Mouse (Mus musculus) kidney, adult 2 months (tissue): ENCODE measurements at regions not wholly inside any gene's neighbourhood (a gene's known extent, or its start where the extent isn't known, plus 50 kb on each side); places are given as distances from the start of the nearest gene placed in this dataset.
A peak's percentile ranks its signal among the peaks of the same experiment; 100 is the strongest.
"Not testable (repeated sequence)": the region's sequence is repeated elsewhere in the genome, so short reads cannot be mapped to it uniquely, and the experiment has no call there.

Source experiments
- DNase-seq: peaks from one replicate; pipeline ENCODE4 v3.0.0; 2021
- H3K27ac ChIP-seq: fragments of 200-500 bp; 2 replicates; pipeline ENCODE4 v1.5.1; 2012; ENCODE audit warnings: low read depth, low read length, control low read depth, inconsistent platforms; ENCODE audit not compliant: insufficient read depth
- H3K27me3 ChIP-seq: fragments of 200-500 bp; replicated peaks from 2 replicates; pipeline ENCODE4 v1.6.1; 2012; ENCODE audit warnings: mild to moderate bottlenecking, moderate library complexity, low read length, inconsistent platforms; ENCODE audit not compliant: control insufficient read depth, insufficient read depth
- H3K36me3 ChIP-seq: fragments of 200-500 bp; 2 replicates; pipeline ENCODE4 v1.6.1; 2012; ENCODE audit warnings: mild to moderate bottlenecking, moderate library complexity, low read length, inconsistent platforms; ENCODE audit not compliant: control insufficient read depth, insufficient read depth
- H3K4me1 ChIP-seq: fragments of 200-500 bp; 2 replicates; pipeline ENCODE4 v1.6.1; 2011; ENCODE audit warnings: low read length; ENCODE audit not compliant: control insufficient read depth, insufficient read depth
- H3K4me3 ChIP-seq: fragments of 200-500 bp; 2 replicates; pipeline ENCODE4 v1.5.1; 2011; ENCODE audit warnings: mild to moderate bottlenecking, low read depth, low read length, control low read depth; ENCODE audit not compliant: insufficient read depth
- CTCF ChIP-seq: fragments of 200-500 bp; conservative IDR thresholded peaks from 2 replicates; pipeline ENCODE4 v1.5.1; 2011; ENCODE audit warnings: low read depth, mild to moderate bottlenecking, control low read depth, low read length, moderate library complexity, mixed read lengths; ENCODE audit not compliant: insufficient read depth, insufficient read length
- POLR2A ChIP-seq: fragments of 200-500 bp; IDR thresholded peaks from one replicate; pipeline ENCODE4 v1.6.1; 2011; ENCODE audit warnings: low read depth, low read length, control low read depth
- WGBS: fragments of 180-500 bp; shearing (Covaris S2); methylation state at CpG from one replicate; pipeline ENCODE4 v1.1.7; 2018; 5-methylcytosine and 5-hydroxymethylcytosine counted together

DNA sequence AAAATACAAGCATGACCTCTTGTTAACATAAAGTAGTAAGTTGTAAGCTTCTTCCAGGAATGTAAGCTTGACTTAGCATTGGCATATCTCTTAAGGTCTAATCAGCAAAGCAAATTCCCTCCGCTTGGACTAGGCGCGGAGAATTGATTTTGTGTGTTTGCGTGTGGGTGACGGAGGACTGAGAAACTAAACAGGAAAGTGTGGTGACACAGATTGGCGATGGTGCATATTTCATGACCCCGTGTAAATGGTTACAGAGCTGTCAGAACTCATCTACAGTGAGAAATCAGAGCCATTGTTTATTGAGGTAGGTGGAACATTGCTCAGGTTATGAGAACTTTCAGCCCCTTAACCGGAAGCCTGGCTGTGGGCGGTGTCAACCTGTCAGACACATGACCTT, 78.8 kb upstream of the Mocs1 start:
- Histone ChIP-seq H3K36me3 (no peaks in the 10 kb centered on the region), H3K4me1 (no peaks in the 10 kb centered on the region), H3K4me3 (no peak overlapping the region), H3K27ac (no peak overlapping the region), H3K27me3 (no peaks in the 10 kb centered on the region)
- DNase-seq: no peak
- WGBS: 86% methylated on average over 9 of the region's 9 CpGs
- TF ChIP-seq CTCF (no peak), POLR2A (no peak)

DNA sequence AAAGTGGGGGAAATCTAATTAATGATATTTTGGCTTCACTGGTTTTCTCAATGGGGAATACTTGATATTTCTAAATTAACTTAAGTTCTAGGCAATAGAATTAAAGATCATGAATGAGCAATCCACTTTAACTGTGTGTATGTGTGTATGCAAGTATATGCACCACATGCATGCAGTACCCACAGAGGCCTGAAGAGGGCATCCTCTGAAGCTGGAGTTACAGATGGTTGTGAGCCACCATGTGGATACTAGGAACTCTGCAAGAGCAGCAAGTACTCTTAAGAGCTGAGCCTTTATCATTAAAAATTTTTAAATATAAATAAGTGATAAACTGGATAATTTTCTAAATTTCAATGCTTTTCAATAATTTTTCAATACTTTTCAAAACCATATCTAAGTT, 69.0 kb upstream of the Mocs1 start:
- H3K27ac ChIP-seq: no peak overlapping the region
- no peak overlapping the region for H3K4me3 ChIP-seq
- no peaks in the 10 kb centered on the region for H3K4me1 ChIP-seq
- no peaks in the 10 kb centered on the region for H3K27me3 ChIP-seq
- no peaks in the 10 kb centered on the region for H3K36me3 ChIP-seq
- TF ChIP-seq CTCF (0 out of 2 replicates have a peak, but pooled peaks have one; percentile 7), POLR2A (no peak)
- no peak for DNase-seq

GRCm38 (mm10) chr17:49360251-49360650, 67.9 kb upstream of the Mocs1 start:
- H3K27me3 ChIP-seq, H3K4me1 ChIP-seq, H3K27ac ChIP-seq, H3K36me3 ChIP-seq, H3K4me3 ChIP-seq: not testable (repeated sequence)
- 44% methylated on average over 6 of the region's 6 CpGs for WGBS
- peak; percentile 17 for DNase-seq

DNA sequence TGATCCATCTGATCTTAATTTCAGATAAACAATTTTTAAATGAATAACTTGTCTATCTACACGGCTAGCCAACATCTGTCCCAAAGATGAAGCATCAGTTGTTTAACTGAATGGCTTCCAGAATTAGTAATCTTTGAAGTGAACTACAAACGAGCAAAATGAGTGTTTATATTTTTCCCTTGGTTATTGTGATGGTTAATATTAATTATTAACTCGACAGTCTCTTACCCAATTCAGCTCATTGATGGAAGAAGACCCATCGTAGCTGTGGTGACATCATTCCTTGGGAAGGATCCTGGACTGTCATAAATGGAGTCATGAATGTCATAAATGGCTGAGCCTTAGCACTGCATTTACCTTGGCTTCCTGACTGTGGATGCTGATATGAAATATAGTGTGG, 60.4 kb upstream of the Mocs1 start:
- H3K4me1 ChIP-seq: no peaks in the 10 kb centered on the region
- no peak overlapping the region for H3K4me3 ChIP-seq
- TF ChIP-seq POLR2A (no peak), CTCF (no peak)
- WGBS: 72% methylated on average over 4 of the region's 4 CpGs
- no peak overlapping the region for H3K27ac ChIP-seq
- H3K36me3 ChIP-seq: no peaks in the 10 kb centered on the region
- no peak for DNase-seq
- H3K27me3 ChIP-seq: no peaks in the 10 kb centered on the region

DNA sequence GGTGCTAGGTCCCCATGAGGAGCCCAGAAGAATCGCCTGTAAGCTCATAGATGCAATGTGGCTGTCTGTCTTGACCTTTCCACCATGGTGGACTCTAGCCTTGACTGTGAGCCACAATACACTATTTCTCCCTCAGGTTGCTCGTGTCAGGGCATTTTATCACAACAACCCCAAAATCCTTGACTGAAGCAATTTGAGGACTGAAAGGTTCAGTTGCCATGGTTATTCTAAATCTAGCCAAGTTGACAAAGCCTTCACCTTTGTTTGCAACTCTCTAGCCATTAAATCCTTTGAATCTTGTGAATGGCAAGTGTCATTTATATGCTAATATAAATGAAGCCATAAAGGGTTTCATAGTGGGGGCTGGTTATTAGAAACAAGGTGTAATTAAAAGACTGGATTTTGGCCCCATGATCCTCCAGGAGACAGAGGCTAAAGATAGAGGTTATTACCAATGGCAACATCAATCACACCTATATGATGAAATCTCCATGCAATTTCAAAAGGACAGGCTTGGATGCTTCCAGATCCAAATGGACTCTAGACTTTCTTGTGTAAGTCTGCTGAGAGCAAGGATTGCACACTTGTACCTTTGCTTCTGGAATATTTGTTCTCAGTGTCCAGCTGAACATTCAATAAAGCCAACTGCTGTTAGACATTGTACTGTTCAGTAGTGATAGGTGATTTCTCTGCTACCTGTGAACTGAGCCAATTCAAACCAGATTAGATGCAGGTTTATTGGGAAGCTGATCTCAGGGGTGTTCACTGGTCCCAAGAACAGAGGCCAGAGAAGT, 59.5 kb upstream of the Mocs1 start:
- H3K36me3 ChIP-seq: no peaks in the 10 kb centered on the region
- WGBS: 83% methylated on average over 2 of the region's 2 CpGs

GRCm38 (mm10) chr17:49377626-49378025, 50.5 kb upstream of the Mocs1 start:
- no peak for TF ChIP-seq CTCF
- TF ChIP-seq POLR2A: no peak
- no peak for DNase-seq
- H3K27ac ChIP-seq: no peak overlapping the region
- H3K4me1 ChIP-seq: no peaks in the 10 kb centered on the region
- no peaks in the 10 kb centered on the region for H3K27me3 ChIP-seq
- H3K36me3 ChIP-seq: no peaks in the 10 kb centered on the region
- 46% methylated on average over 11 of the region's 11 CpGs for WGBS
- no peak overlapping the region for H3K4me3 ChIP-seq

More for the DNA sequence above, 59.5 kb upstream of the Mocs1 start:
- H3K4me3 ChIP-seq: no peak overlapping the region
- no peaks in the 10 kb centered on the region for H3K4me1 ChIP-seq
- DNase-seq: no peak
- no peak overlapping the region for H3K27ac ChIP-seq
- no peaks in the 10 kb centered on the region for H3K27me3 ChIP-seq
- no peak for TF ChIP-seq CTCF
- TF ChIP-seq POLR2A: no peak
